Mouse (Mus musculus) MEL (cell line): ENCODE data around the gene Gm16181. TPM values are rescaled to one million over a fixed set of nuclear protein-coding genes. Genes with fewer than 3 reads are reported as not detected.

Source experiments
- DNase-seq: peaks from one replicate; pipeline ENCODE4 v3.0.0; 2011; ENCODE audit warnings: low read depth, low spot score
- H3K27ac ChIP-seq: 2 replicates; pipeline ENCODE4 v1.5.1; 2012; ENCODE audit warnings: low read depth, mild to moderate bottlenecking, control low read depth, low read length, moderate library complexity; ENCODE audit not compliant: control insufficient read depth
- H3K27me3 ChIP-seq, 2 experiments: fragments of 150-350 bp in 1 of 2; sonication (generic) in 1 of 2; 2 replicates each; pipeline ENCODE4 v1.6.1; 2012; ENCODE audit warnings: low read length in 2 of 2, mild to moderate bottlenecking in 2 of 2, improper control_type of control experiment in 1 of 2, moderate library complexity in 1 of 2; ENCODE audit not compliant: insufficient read depth in 2 of 2, control insufficient read depth in 1 of 2
- H3K36me3 ChIP-seq, 2 experiments: 2 replicates each; pipeline ENCODE4 v1.6.1; 2012 to 2014; ENCODE audit warnings: low read length in 2 of 2, improper control_type of control experiment in 1 of 2, inconsistent platforms in 1 of 2, mild to moderate bottlenecking in 1 of 2; ENCODE audit not compliant: insufficient read depth in 2 of 2, control insufficient read depth in 1 of 2
- H3K4me1 ChIP-seq, 2 experiments: fragments of 150-350 bp in 1 of 2; sonication (generic) in 1 of 2; 2 replicates each; pipeline ENCODE4 v1.6.1; 2012; ENCODE audit warnings: low read length in 2 of 2, improper control_type of control experiment in 1 of 2, mild to moderate bottlenecking in 1 of 2; ENCODE audit not compliant: insufficient read depth in 2 of 2, control insufficient read depth in 1 of 2
- H3K4me3 ChIP-seq, 2 experiments: fragments of 150-350 bp in 1 of 2; sonication (generic) in 1 of 2; 2 replicates each; pipeline ENCODE4 v1.5.1; 2012; ENCODE audit warnings: low read depth in 2 of 2, low read length in 2 of 2, mild to moderate bottlenecking in 2 of 2, moderate library complexity in 2 of 2, control low read depth in 1 of 2, improper control_type of control experiment in 1 of 2; ENCODE audit not compliant: control insufficient read depth in 1 of 2, insufficient read depth in 1 of 2
- H3K79me2 ChIP-seq: 2 replicates; pipeline ENCODE4 v1.6.1; 2012; ENCODE audit warnings: mild to moderate bottlenecking, low read length, moderate library complexity; ENCODE audit not compliant: control insufficient read depth, poor library complexity, insufficient read depth
- H3K9ac ChIP-seq: 2 replicates; pipeline ENCODE4 v1.6.1; 2012; ENCODE audit warnings: low read depth, mild to moderate bottlenecking, control low read depth, low read length, moderate library complexity; ENCODE audit not compliant: control insufficient read depth, poor library complexity, severe bottlenecking
- H3K9me3 ChIP-seq: fragments of 150-350 bp; sonication (generic); replicated peaks from 2 replicates; pipeline ENCODE4 v1.6.1; 2012; ENCODE audit warnings: mild to moderate bottlenecking, low read length, improper control_type of control experiment, moderate library complexity; ENCODE audit not compliant: insufficient read depth
- BHLHE40 ChIP-seq: IDR thresholded peaks from 2 replicates; pipeline ENCODE4 v1.6.1; 2012; ENCODE audit warnings: low read depth, mild to moderate bottlenecking, inconsistent platforms, low read length, improper control_type of control experiment, borderline replicate concordance
- CHD1 ChIP-seq: IDR thresholded peaks from 2 replicates; pipeline ENCODE4 v1.6.1; 2012; ENCODE audit warnings: low read depth, mild to moderate bottlenecking, inconsistent platforms, low read length, improper control_type of control experiment
- CHD2 ChIP-seq: IDR thresholded peaks from 2 replicates; pipeline ENCODE4 v1.6.1; 2011; ENCODE audit warnings: low read length, improper control_type of control experiment
- CTCF ChIP-seq, 3 experiments: IDR thresholded peaks in 2 of 3; conservative IDR thresholded peaks in 1 of 3; 2 replicates each; pipeline ENCODE4 v1.5.1; 2011 to 2012; ENCODE audit warnings: low read length in 3 of 3, low read depth in 2 of 3, mild to moderate bottlenecking in 2 of 3, improper control_type of control experiment in 1 of 3, inconsistent platforms in 1 of 3, mixed read lengths in 1 of 3, moderate library complexity in 1 of 3; ENCODE audit not compliant: control insufficient read depth in 1 of 3, insufficient read depth in 1 of 3, poor library complexity in 1 of 3, severe bottlenecking in 1 of 3
- E2F4 ChIP-seq: IDR thresholded peaks from 2 replicates; pipeline ENCODE4 v1.6.1; 2011; ENCODE audit warnings: low read depth, low read length, improper control_type of control experiment, borderline replicate concordance
- ELF1 ChIP-seq: IDR thresholded peaks from 2 replicates; pipeline ENCODE4 v1.6.1; 2014; ENCODE audit warnings: low read depth, mild to moderate bottlenecking, inconsistent platforms, low read length, improper control_type of control experiment, moderate library complexity
- EP300 ChIP-seq, 2 experiments: IDR thresholded peaks; 2 replicates each; pipeline ENCODE4 v1.6.1; 2011; ENCODE audit warnings: improper control_type of control experiment in 2 of 2, low read length in 2 of 2, low read depth in 1 of 2, mild to moderate bottlenecking in 1 of 2
- ETS1 ChIP-seq: IDR thresholded peaks from 2 replicates; pipeline ENCODE4 v1.6.1; 2012; ENCODE audit warnings: low read depth, mild to moderate bottlenecking, inconsistent platforms, low read length, improper control_type of control experiment, moderate library complexity
- GABPA ChIP-seq: IDR thresholded peaks from 2 replicates; pipeline ENCODE4 v1.6.1; 2012; ENCODE audit warnings: low read depth, mild to moderate bottlenecking, inconsistent platforms, low read length, improper control_type of control experiment, moderate library complexity
- GATA1 ChIP-seq: IDR thresholded peaks from 2 replicates; pipeline ENCODE4 v1.6.1; 2011; ENCODE audit warnings: low read depth, low read length, improper control_type of control experiment
- JUND ChIP-seq: IDR thresholded peaks from 2 replicates; pipeline ENCODE4 v1.6.1; 2011; ENCODE audit warnings: low read depth, mild to moderate bottlenecking, improper control_type of control experiment, low read length
- KAT2A ChIP-seq: conservative IDR thresholded peaks from 2 replicates; pipeline ENCODE4 v1.6.1; 2012; ENCODE audit warnings: low read depth, low read length, improper control_type of control experiment, inconsistent platforms
- MAFK ChIP-seq: IDR thresholded peaks from 2 replicates; pipeline ENCODE4 v1.6.1; 2011; ENCODE audit warnings: low read depth, mild to moderate bottlenecking, low read length, improper control_type of control experiment, borderline replicate concordance
- MAZ ChIP-seq: IDR thresholded peaks from 2 replicates; pipeline ENCODE4 v1.6.1; 2012; ENCODE audit warnings: low read depth, mild to moderate bottlenecking, inconsistent platforms, low read length, improper control_type of control experiment
- MEF2A ChIP-seq: IDR thresholded peaks from 2 replicates; pipeline ENCODE4 v1.6.1; 2014; ENCODE audit warnings: low read depth, mild to moderate bottlenecking, inconsistent platforms, low read length, improper control_type of control experiment; ENCODE audit not compliant: poor library complexity, insufficient replicate concordance, severe bottlenecking; ENCODE audit errors: extremely low read depth
- MXI1 ChIP-seq: IDR thresholded peaks from 2 replicates; pipeline ENCODE4 v1.6.1; 2011; ENCODE audit warnings: mild to moderate bottlenecking, low read depth, low read length, improper control_type of control experiment
- POLR2A ChIP-seq, 2 experiments: IDR thresholded peaks; 2 replicates each; pipeline ENCODE4 v1.6.1; 2011 to 2012; ENCODE audit warnings: low read length in 2 of 2, mild to moderate bottlenecking in 2 of 2, control low read depth in 1 of 2, improper control_type of control experiment in 1 of 2, low read depth in 1 of 2, moderate library complexity in 1 of 2; ENCODE audit not compliant: control insufficient read depth in 1 of 2, insufficient read depth in 1 of 2, poor library complexity in 1 of 2
- POLR2AphosphoS2 ChIP-seq: IDR thresholded peaks from 2 replicates; pipeline ENCODE4 v1.6.1; 2011; ENCODE audit warnings: low read length, improper control_type of control experiment
- POLR2AphosphoS5 ChIP-seq: IDR thresholded peaks from 2 replicates; pipeline ENCODE4 v1.6.1; 2012; ENCODE audit warnings: low read depth, borderline replicate concordance, mild to moderate bottlenecking, inconsistent platforms, low read length, moderate library complexity, mixed read lengths
- RCOR1 ChIP-seq: IDR thresholded peaks from 2 replicates; pipeline ENCODE4 v1.6.1; 2012; ENCODE audit warnings: low read depth, mild to moderate bottlenecking, inconsistent platforms, low read length, improper control_type of control experiment
- TAL1 ChIP-seq: IDR thresholded peaks from 2 replicates; pipeline ENCODE4 v1.6.1; 2012; ENCODE audit warnings: mild to moderate bottlenecking, inconsistent platforms, low read length, moderate library complexity, mixed read lengths
- TCF12 ChIP-seq: IDR thresholded peaks from 2 replicates; pipeline ENCODE4 v1.6.1; 2014; ENCODE audit warnings: low read depth, mild to moderate bottlenecking, inconsistent platforms, low read length, improper control_type of control experiment, moderate library complexity
- UBTF ChIP-seq: IDR thresholded peaks from 2 replicates; pipeline ENCODE4 v1.6.1; 2012; ENCODE audit warnings: low read depth, mild to moderate bottlenecking, inconsistent platforms, low read length, improper control_type of control experiment, moderate library complexity, borderline replicate concordance; ENCODE audit not compliant: insufficient read depth
- USF1 ChIP-seq: IDR thresholded peaks from 2 replicates; pipeline ENCODE4 v1.6.1; 2014; ENCODE audit warnings: low read depth, mild to moderate bottlenecking, inconsistent platforms, low read length, improper control_type of control experiment, moderate library complexity
- ZC3H11A ChIP-seq: IDR thresholded peaks from 2 replicates; pipeline ENCODE4 v1.6.1; 2012; ENCODE audit warnings: low read depth, mild to moderate bottlenecking, inconsistent platforms, low read length, improper control_type of control experiment
- ZKSCAN1 ChIP-seq: IDR thresholded peaks from 2 replicates; pipeline ENCODE4 v1.6.1; 2012; ENCODE audit warnings: low read depth, mild to moderate bottlenecking, inconsistent platforms, low read length, improper control_type of control experiment, moderate library complexity
- ZMIZ1 ChIP-seq: IDR thresholded peaks from 2 replicates; pipeline ENCODE4 v1.6.1; 2012; ENCODE audit warnings: low read depth, mild to moderate bottlenecking, inconsistent platforms, low read length, improper control_type of control experiment, moderate library complexity
- ZNF384 ChIP-seq: IDR thresholded peaks from 2 replicates; pipeline ENCODE4 v1.6.1; 2012; ENCODE audit warnings: low read depth, mild to moderate bottlenecking, inconsistent platforms, low read length, improper control_type of control experiment
- polyA plus RNA-seq, 2 experiments: library from polyadenylated mRNA; stranded (reverse) in 1 of 2; unstranded in 1 of 2; fragments of >175 nt in 1 of 2; fragments of >200 nt in 1 of 2; gene quantifications; 2 replicates each; pipeline versions ENCODE4 v1.2.1 to v1.2.4; 2012; ENCODE audit warnings: low replicate concordance in 2 of 2, low read depth in 1 of 2; ENCODE audit not compliant: insufficient read length in 2 of 2, insufficient read depth in 1 of 2, missing spikeins in 1 of 2
- total RNA-seq: library from RNA; depleted of rRNA; stranded (reverse); fragments of 300-350 nt; gene quantifications from 2 replicates; pipeline ENCODE4 v1.2.3, GENCODE M21; 2012

Gene Gm16181
- total and polyA plus RNA-seq, 3 experiments: 0.58 TPM; not detected in 2

DNA sequence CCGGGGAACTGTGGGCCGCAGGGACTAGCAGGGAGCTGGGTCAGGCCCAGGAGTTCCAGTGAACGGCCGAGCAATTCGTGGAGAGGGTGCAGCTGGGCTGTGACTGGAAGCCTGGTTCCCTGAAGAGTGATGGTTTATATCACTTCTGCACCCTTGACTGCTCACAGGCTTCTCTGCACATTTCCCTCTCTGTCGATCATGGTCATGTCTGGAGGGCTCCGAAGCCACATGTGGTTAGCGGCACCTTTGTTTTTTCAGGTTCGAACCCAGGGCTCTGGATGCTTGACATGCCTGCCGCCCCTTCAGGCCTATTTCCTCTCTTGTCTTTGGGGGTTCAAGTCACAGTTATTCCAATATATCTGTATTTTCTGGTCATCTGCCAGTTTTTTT is 15.3 kb upstream of the Gm16181 start:
- no peak overlapping the region for H3K4me3 ChIP-seq
- no peak overlapping the region for H3K27ac ChIP-seq
- H3K9ac ChIP-seq: no peak overlapping the region
- no peaks in the 10 kb centered on the region for H3K27me3 ChIP-seq
- H3K36me3 ChIP-seq: peaks cover 0 to 13% of the 10 kb centered on the region in 2 experiments; a peak in 2 of 4 replicates
- no peaks in the 10 kb centered on the region; the same call in 1 of the 2 replicates for H3K79me2 ChIP-seq
- H3K9me3 ChIP-seq: no peaks in the 10 kb centered on the region
- H3K4me1 ChIP-seq: peaks cover 10 to 25% of the 10 kb centered on the region in 2 experiments
- DNase-seq: no peak
- TF ChIP-seq TCF12 (no peak), ZC3H11A (no peak), MAFK (no peak), KAT2A (no peak), POLR2A (IDR thresholded peaks at IDR 0.05; ENCODE audit: control insufficient read depth in 1 of 2, insufficient read depth in 1 of 2, low read depth in 1 of 2, low read length in 2 of 2, poor library complexity in 1 of 2) (no peak), USF1 (no peak), GABPA (no peak), BHLHE40 (no peak), CTCF (IDR thresholded peaks at IDR 0.05 in 2 of 3, conservative IDR thresholded peaks at IDR 0.05 in 1 of 3; ENCODE audit: control insufficient read depth in 1 of 3, insufficient read depth in 1 of 3, low read depth in 2 of 3, low read length in 3 of 3, poor library complexity in 1 of 3, severe bottlenecking in 1 of 3) (no peak), TAL1 (no peak), MXI1 (no peak), ELF1 (no peak), EP300 (IDR thresholded peaks at IDR 0.05; ENCODE audit: low read depth in 1 of 2, low read length in 2 of 2) (no peak), JUND (no peak), MEF2A (no peak), ZNF384 (no peak), CHD1 (no peak), CHD2 (no peak), ZKSCAN1 (no peak)

DNA sequence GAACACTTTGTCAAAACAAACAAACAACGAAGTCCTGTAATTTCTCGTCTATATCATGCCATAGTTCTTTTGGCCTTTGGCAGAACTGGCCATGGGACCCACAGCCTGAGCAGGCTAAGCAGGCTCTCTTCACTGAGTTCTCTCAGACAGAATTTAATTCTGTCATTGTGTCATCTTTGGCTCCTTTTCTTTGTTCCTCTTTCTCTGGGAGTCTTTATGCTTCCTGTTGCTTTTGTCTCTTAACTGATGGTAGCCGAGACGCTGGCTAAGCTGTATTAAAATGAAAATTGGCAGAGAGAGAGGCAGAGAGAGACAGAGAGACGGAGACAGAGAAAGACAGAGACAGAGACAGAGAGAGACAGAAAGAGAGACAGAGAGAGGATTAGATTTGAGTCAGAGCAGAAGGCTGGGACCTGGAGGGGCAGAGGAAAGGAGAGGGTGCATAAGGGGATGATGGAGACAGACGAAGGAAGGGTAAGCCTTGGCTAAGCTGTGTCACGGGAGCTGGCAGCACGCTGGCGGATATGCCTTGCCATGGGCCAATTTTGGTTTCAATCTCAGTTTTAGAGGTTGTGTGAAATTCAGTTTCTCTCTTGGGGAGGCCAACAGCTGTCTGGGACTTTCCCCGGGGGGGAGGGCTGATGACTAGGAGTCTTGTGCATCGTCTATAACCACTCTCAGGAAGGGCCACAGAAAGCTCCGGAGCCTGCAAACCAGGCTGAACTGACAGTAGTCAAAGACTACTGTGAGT is 10.7 kb upstream of the Gm16181 start:
- Histone ChIP-seq H3K9me3 (no peaks in the 10 kb centered on the region), H3K79me2 (no peaks in the 10 kb centered on the region; the same call in 1 of the 2 replicates), H3K27ac (peak overlapping the region; percentile 84), H3K9ac (peak overlapping the region; percentile 58), H3K36me3 (peaks cover 0 to 11% of the 10 kb centered on the region in 2 experiments; a peak in 2 of 4 replicates), H3K4me3 (peak overlapping the region; percentile 52 to 65), H3K4me1 (peaks cover 7 to 20% of the 10 kb centered on the region in 2 experiments), H3K27me3 (no peaks in the 10 kb centered on the region)
- peak; percentile 88 for DNase-seq
- TF ChIP-seq GABPA (no peak), MAFK (no peak), E2F4 (no peak), ZC3H11A (no peak), CTCF (IDR thresholded peaks at IDR 0.05 in 2 of 3, conservative IDR thresholded peaks at IDR 0.05 in 1 of 3; ENCODE audit: control insufficient read depth in 1 of 3, insufficient read depth in 1 of 3, low read depth in 2 of 3, low read length in 3 of 3, poor library complexity in 1 of 3, severe bottlenecking in 1 of 3) (no peak), UBTF (no peak), RCOR1 (peak; percentile 48; the same call in 1 of the 2 replicates), MXI1 (no peak; the same call in 1 of the 2 replicates), POLR2AphosphoS2 (no peak), ZMIZ1 (no peak), ELF1 (0 out of 2 replicates have a peak, but pooled peaks have one; percentile 27), KAT2A (no peak), TCF12 (no peak), CHD1 (no peak), MAZ (0 out of 2 replicates have a peak, but pooled peaks have one; percentile 42), POLR2AphosphoS5 (no peak), MEF2A (no peak), ETS1 (peak; percentile 92), GATA1 (peak; percentile 77)
